Mouse (Mus musculus) layer of hippocampus, postnatal 10 days (tissue): ENCODE data around the gene Reln. TPM values are rescaled to one million over a fixed set of nuclear protein-coding genes. Genes with fewer than 3 reads are reported as not detected.

Experiments used
- DNase-seq, 2 experiments: peaks; one replicate each; pipeline ENCODE4 v3.0.0; 2021; ENCODE audit warnings: low spot score in 2 of 2
- total RNA-seq, 2 experiments: library from RNA; stranded (reverse); gene quantifications; 2 replicates each; pipeline ENCODE4 v1.2.3; 2021

Reln gene
- total RNA-seq, 2 experiments from 2014 or later, result 112 to 124 TPM

- DNase-seq, result no peak
These were observed 335.4 kb downstream of the Reln start for GRCm38 (mm10) chr5:22009142-22009541.

GRCm38 (mm10) chr5:22007304-22008059 lies 337.0 kb downstream of the Reln start:
- no peak for DNase-seq

GRCm38 (mm10) chr5:22003858-22004257 lies 340.6 kb downstream of the Reln start:
- DNase-seq, result no peak

GRCm38 (mm10) chr5:21987711-21988110 lies 356.8 kb downstream of the Reln start:
- no peak for DNase-seq

GRCm38 (mm10) chr5:21986311-21986710 lies 358.2 kb downstream of the Reln start:
- peak; percentile 33 to 46 for DNase-seq

- no peak for DNase-seq
These were observed 361.4 kb downstream of the Reln start for GRCm38 (mm10) chr5:21983021-21983667.

GRCm38 (mm10) chr5:21981216-21981615 lies 363.3 kb downstream of the Reln start:
- no peak for DNase-seq

GRCm38 (mm10) chr5:21980544-21980943 lies 364.0 kb downstream of the Reln start:
- DNase-seq, result no peak

- no peak for DNase-seq
These were observed 371.1 kb downstream of the Reln start for GRCm38 (mm10) chr5:21973266-21974010.

- no peak for DNase-seq
These were observed 382.7 kb downstream of the Reln start for GRCm38 (mm10) chr5:21961796-21962195.

GRCm38 (mm10) chr5:21960151-21960550 lies 384.4 kb downstream of the Reln start:
- no peak for DNase-seq

GRCm38 (mm10) chr5:21957586-21957985 lies 386.9 kb downstream of the Reln start:
- no peak for DNase-seq

- DNase-seq, result no peak
These were observed 387.4 kb downstream of the Reln start for GRCm38 (mm10) chr5:21957061-21957460.

- no peak for DNase-seq
These were observed 395.0 kb downstream of the Reln start for GRCm38 (mm10) chr5:21949507-21949897.

GRCm38 (mm10) chr5:21948736-21949506 lies 395.6 kb downstream of the Reln start:
- DNase-seq, result peak; percentile 22 to 45

GRCm38 (mm10) chr5:21947610-21948381 lies 396.7 kb downstream of the Reln start:
- DNase-seq, result peak; percentile 18 to 24

GRCm38 (mm10) chr5:21944579-21944978 lies 399.9 kb downstream of the Reln start:
- no peak for DNase-seq

GRCm38 (mm10) chr5:21939405-21939804 lies 405.1 kb downstream of the Reln start:
- no peak for DNase-seq

GRCm38 (mm10) chr5:21938138-21938537 lies 406.4 kb downstream of the Reln start:
- no peak for DNase-seq

- no peak for DNase-seq
These were observed 407.9 kb downstream of the Reln start for GRCm38 (mm10) chr5:21936627-21937026.
